Mouse (Mus musculus): ENCODE data around the gene Katnal1.

DNA sequence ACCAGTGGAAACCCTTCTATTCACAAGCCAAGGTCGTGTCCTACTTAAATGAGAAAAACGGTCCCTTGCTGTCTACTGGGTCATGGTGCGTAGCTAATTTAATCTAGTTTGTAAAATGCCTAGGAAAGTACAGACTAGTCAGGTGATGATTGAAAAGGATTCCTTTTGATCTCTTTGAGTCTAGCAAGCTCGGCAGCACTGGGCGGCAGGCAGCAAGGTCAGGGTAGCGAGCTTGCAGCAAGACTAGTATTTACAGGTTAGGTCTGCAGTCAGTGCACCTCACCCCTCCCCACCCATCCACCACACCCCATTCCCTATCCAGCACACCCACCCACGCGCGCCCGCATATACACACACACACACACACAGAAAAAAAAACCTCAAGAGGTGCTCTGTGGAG lies 31.1 kb upstream of the Katnal1 start:
- TF ChIP-seq E2F4 (IDR thresholded peaks at IDR 0.05; ENCODE audit: borderline replicate concordance, low read depth, low read length) (no peak), TAL1 (IDR thresholded peaks at IDR 0.05; ENCODE audit: low read length) (no peak), SIN3A (IDR thresholded peaks at IDR 0.05; ENCODE audit: low read length) (no peak), USF1 (IDR thresholded peaks at IDR 0.05; ENCODE audit: low read depth, low read length) (no peak), TBP (IDR thresholded peaks at IDR 0.05; ENCODE audit: low read depth, low read length) (no peak), GATA1 (IDR thresholded peaks at IDR 0.05; ENCODE audit: low read depth, low read length) (no peak), CTCF (IDR thresholded peaks at IDR 0.05 in 2 of 3, conservative IDR thresholded peaks at IDR 0.05 in 1 of 3; ENCODE audit: control insufficient read depth in 1 of 3, insufficient read depth in 1 of 3, low read depth in 2 of 3, low read length in 3 of 3, poor library complexity in 1 of 3, severe bottlenecking in 1 of 3) (no peak), POLR2A (IDR thresholded peaks at IDR 0.05; ENCODE audit: control insufficient read depth in 1 of 2, insufficient read depth in 1 of 2, low read depth in 1 of 2, low read length in 2 of 2, poor library complexity in 1 of 2) (no peak), EP300 (IDR thresholded peaks at IDR 0.05; ENCODE audit: low read depth in 1 of 2, low read length in 2 of 2) (no peak), ZNF384 (IDR thresholded peaks at IDR 0.05; ENCODE audit: low read depth, low read length) (no peak), MAX (IDR thresholded peaks at IDR 0.05; ENCODE audit: low read length) (no peak), MAFK (IDR thresholded peaks at IDR 0.05; ENCODE audit: borderline replicate concordance, low read depth, low read length) (no peak), ZKSCAN1 (IDR thresholded peaks at IDR 0.05; ENCODE audit: low read depth, low read length) (no peak)
